Comparison of ENCODE assay signal across 10 mouse cellular contexts in genomic region chr8:95302410-95302809, GRCm38 (mm10). TPM values are rescaled to one million over a fixed set of nuclear protein-coding genes. Genes with fewer than 3 reads are reported as not detected.
DNase-seq lines count a peak whose midpoint lies in the region; ATAC-seq and TF ChIP-seq lines count a peak whose summit lies in the region.
"Had no signal": no experiment of that assay in that cellular context is flagged by ENCODE, and none has a peak within 500 bp of the region (broad histone marks: within the 10 kb centered on the region; RNA-seq: fewer than 3 reads in every experiment).

No protein-coding gene starts in this region.

- WGBS in liver, postnatal 0 days (ENCODE audit: insufficient replicate concordance) = 15% methylated on average over 5 of the region's 5 CpGs
- WGBS in liver, embryonic 12.5 days (ENCODE audit: insufficient replicate concordance) = 7% methylated on average over 5 of the region's 5 CpGs

- ATAC-seq in liver, postnatal 0 days = no peak
- no peak for ATAC-seq in liver, embryonic 12.5 days

- peak; percentile 27 for DNase-seq in adrenal gland, postnatal 25 days
- no peak for DNase-seq in adrenal gland, adult 18-20 months (ENCODE audit: low spot score in 2 of 2)
- DNase-seq in liver, postnatal 0 days = peak; percentile 49
- peak; percentile 62 to 68 for DNase-seq in kidney, postnatal 4 days
- DNase-seq in thymus, postnatal 36 days = peak; percentile 28 to 40
- DNase-seq in gastrocnemius, postnatal 25 days = no peak

- no peak overlapping the region for H3K4me3 ChIP-seq in liver, postnatal 0 days (ENCODE audit: low read depth, low read length)
- H3K4me3 ChIP-seq in liver, embryonic 12.5 days = no peak overlapping the region
- H3K4me3 ChIP-seq in cortical plate, adult 2 months (ENCODE audit: insufficient read depth, low read length) = no peak overlapping the region
- H3K4me3 ChIP-seq: hindbrain, embryonic 15.5 days; neural tube, embryonic 13.5 days had no signal

- no peaks in the 10 kb centered on the region for H3K36me3 ChIP-seq in liver, postnatal 0 days (replicated peaks; ENCODE audit: insufficient read depth, low read length)
- H3K36me3 ChIP-seq in liver, embryonic 12.5 days = no peaks in the 10 kb centered on the region
- H3K36me3 ChIP-seq: hindbrain, embryonic 15.5 days; neural tube, embryonic 13.5 days had no signal

- no peaks in the 10 kb centered on the region for H3K4me1 ChIP-seq in liver, postnatal 0 days (ENCODE audit: insufficient read depth)
- no peaks in the 10 kb centered on the region for H3K4me1 ChIP-seq in liver, embryonic 12.5 days
- H3K4me1 ChIP-seq in cortical plate, adult 2 months (ENCODE audit: control insufficient read depth, insufficient read depth, low read length) = no peaks in the 10 kb centered on the region
- H3K4me1 ChIP-seq: hindbrain, embryonic 15.5 days had no signal

- TF ChIP-seq CTCF in liver, postnatal 0 days (IDR thresholded peaks at IDR 0.05; ENCODE audit: low read depth) = peak; percentile 65
- peak; percentile 62 for TF ChIP-seq CTCF in cortical plate, adult 2 months (IDR thresholded peaks at IDR 0.05; ENCODE audit: extremely low read depth, insufficient read depth, low read length)

- no peak overlapping the region for H3K4me2 ChIP-seq in liver, postnatal 0 days (ENCODE audit: low read depth, low read length)
- no peak overlapping the region for H3K4me2 ChIP-seq in liver, embryonic 12.5 days
- H3K4me2 ChIP-seq: hindbrain, embryonic 15.5 days; neural tube, embryonic 13.5 days had no signal

- H3K27ac ChIP-seq in liver, postnatal 0 days (ENCODE audit: low read depth) = no peak overlapping the region
- no peak overlapping the region for H3K27ac ChIP-seq in liver, embryonic 12.5 days
- H3K27ac ChIP-seq in cortical plate, adult 2 months (ENCODE audit: insufficient read depth, low read length) = no peak overlapping the region
- H3K27ac ChIP-seq: hindbrain, embryonic 15.5 days; neural tube, embryonic 13.5 days had no signal

- no peaks in the 10 kb centered on the region for H3K27me3 ChIP-seq in liver, postnatal 0 days (ENCODE audit: insufficient read depth, low read length)
- H3K27me3 ChIP-seq in liver, embryonic 12.5 days (replicated peaks) = peaks cover 29% of the 10 kb centered on the region; the same call in 1 of the 2 replicates
- H3K27me3 ChIP-seq: hindbrain, embryonic 15.5 days; neural tube, embryonic 13.5 days had no signal

- H3K9ac ChIP-seq in liver, postnatal 0 days (replicated peaks) = no peak overlapping the region
- H3K9ac ChIP-seq in liver, embryonic 12.5 days = no peak overlapping the region
- H3K9ac ChIP-seq: hindbrain, embryonic 15.5 days; neural tube, embryonic 13.5 days had no signal

- TF ChIP-seq EP300 in liver, postnatal 0 days (IDR thresholded peaks at IDR 0.05; ENCODE audit: low read depth) = no peak

- no peak for TF ChIP-seq POLR2A in cortical plate, adult 2 months (IDR thresholded peaks at IDR 0.05; ENCODE audit: extremely low read depth, insufficient read depth, low read length)

- no peaks in the 10 kb centered on the region for H3K9me3 ChIP-seq in liver, postnatal 0 days (ENCODE audit: low read length)
- H3K9me3 ChIP-seq in liver, embryonic 12.5 days (replicated peaks) = no peaks in the 10 kb centered on the region
- H3K9me3 ChIP-seq: hindbrain, embryonic 15.5 days; neural tube, embryonic 13.5 days had no signal

RNA-seq across cellular contexts. Expression of gene Cngb1, which starts 4.0 kb away (rescaled TPM):
- 0.52 and 1.6 TPM in 2 replicates for total RNA-seq in adrenal gland, postnatal 25 days (2021)
- total RNA-seq in adrenal gland, adult 18-20 months (2021) = under 1 TPM; 0.20 to 0.22 TPM
- 0.08 and 0.29 TPM in 2 replicates for polyA plus RNA-seq in liver, postnatal 0 days (2015; fragmentation: Nextera tagmentation; extraction: Ambion mirVana)
- not detected in 2 replicates for polyA plus RNA-seq in liver, embryonic 12.5 days (2016; fragmentation: Nextera tagmentation; extraction: Ambion mirVana)
- polyA plus RNA-seq in cortical plate, adult 2 months (2012; rRNA removed) = 0.06 and 0.23 TPM in 2 replicates
- under 1 TPM; 0.48 to 0.49 TPM for total RNA-seq in gastrocnemius, postnatal 25 days (2021)

RNA-seq across cellular contexts. Expression of gene Tepp, which starts 8.0 kb away (rescaled TPM):
- total RNA-seq in adrenal gland, postnatal 25 days (2021) = 0.76 TPM in 1 of 2 replicates, not detected in the other
- total RNA-seq in adrenal gland, adult 18-20 months (2021) = 1 to 10 TPM in 1 of 2 experiments, under 1 TPM in 1; 0.64 to 1.3 TPM
- not detected in 2 replicates for polyA plus RNA-seq in liver, postnatal 0 days (2015; fragmentation: Nextera tagmentation; extraction: Ambion mirVana)
- polyA plus RNA-seq in liver, embryonic 12.5 days (2016; fragmentation: Nextera tagmentation; extraction: Ambion mirVana) = not detected in 2 replicates
- polyA plus RNA-seq in cortical plate, adult 2 months (2012; rRNA removed) = 0.17 and 0.40 TPM in 2 replicates
- total RNA-seq in gastrocnemius, postnatal 25 days (2021) = not detected

RNA-seq across cellular contexts. Expression of gene Zfp319, which starts 29.3 kb away (rescaled TPM):
- 11.3 and 13.6 TPM in 2 replicates for total RNA-seq in adrenal gland, postnatal 25 days (2021)
- total RNA-seq in adrenal gland, adult 18-20 months (2021) = 10 to 100 TPM in 1 of 2 experiments, 1 to 10 TPM in 1; 9.4 to 11.0 TPM
- 0.94 and 0.97 TPM in 2 replicates for polyA plus RNA-seq in liver, postnatal 0 days (2015; fragmentation: Nextera tagmentation; extraction: Ambion mirVana)
- 2.2 and 2.3 TPM in 2 replicates for polyA plus RNA-seq in liver, embryonic 12.5 days (2016; fragmentation: Nextera tagmentation; extraction: Ambion mirVana)
- 9.9 and 10.4 TPM in 2 replicates for polyA plus RNA-seq in cortical plate, adult 2 months (2012; rRNA removed)
- total RNA-seq in gastrocnemius, postnatal 25 days (2021) = 1 to 10 TPM; 3.3 to 3.4 TPM

RNA-seq across cellular contexts. Expression of gene Usb1, which starts 29.7 kb away (rescaled TPM):
- total RNA-seq in adrenal gland, postnatal 25 days (2021) = 22.4 and 23.0 TPM in 2 replicates
- total RNA-seq in adrenal gland, adult 18-20 months (2021) = 10 to 100 TPM; 11.6 to 11.9 TPM
- polyA plus RNA-seq in liver, postnatal 0 days (2015; fragmentation: Nextera tagmentation; extraction: Ambion mirVana) = 10.9 and 12.0 TPM in 2 replicates
- 15.4 and 15.9 TPM in 2 replicates for polyA plus RNA-seq in liver, embryonic 12.5 days (2016; fragmentation: Nextera tagmentation; extraction: Ambion mirVana)
- polyA plus RNA-seq in cortical plate, adult 2 months (2012; rRNA removed) = 17.0 and 17.2 TPM in 2 replicates
- total RNA-seq in gastrocnemius, postnatal 25 days (2021) = 1 to 10 TPM; 5.1 TPM

RNA-seq across cellular contexts. Expression of gene Mmp15, which starts 49.7 kb away (rescaled TPM):
- 8.7 and 10.5 TPM in 2 replicates for total RNA-seq in adrenal gland, postnatal 25 days (2021)
- 1 to 10 TPM; 5.6 to 8.9 TPM for total RNA-seq in adrenal gland, adult 18-20 months (2021)
- polyA plus RNA-seq in liver, postnatal 0 days (2015; fragmentation: Nextera tagmentation; extraction: Ambion mirVana) = 0.66 and 0.76 TPM in 2 replicates
- 2.9 TPM in 2 replicates for polyA plus RNA-seq in liver, embryonic 12.5 days (2016; fragmentation: Nextera tagmentation; extraction: Ambion mirVana)
- polyA plus RNA-seq in cortical plate, adult 2 months (2012; rRNA removed) = 8.1 and 9.2 TPM in 2 replicates
- 10 to 100 TPM; 15.4 to 18.0 TPM for total RNA-seq in gastrocnemius, postnatal 25 days (2021)

Comparison
In these comparisons a context has a peak if more than half of its experiments do, and no peak if none do; other contexts are left out.
1. DNase-seq: peak in adrenal gland, postnatal 25 days (single experiment), liver, postnatal 0 days (single experiment), kidney, postnatal 4 days (2 of 2) and thymus, postnatal 36 days (2 of 2); none in adrenal gland, adult 18-20 months (0 of 2) and gastrocnemius, postnatal 25 days (single experiment).